Mouse (Mus musculus): ENCODE measurements around the gene Phactr2. TPM values are rescaled to one million over a fixed set of nuclear protein-coding genes. Genes with fewer than 3 reads are reported as not detected.

The Phactr2 gene
- total and polyA plus RNA-seq, 3 experiments: not detected

- Histone ChIP-seq H3K4me1 (ENCODE audit: control insufficient read depth in 1 of 2, insufficient read depth in 2 of 2, low read length in 2 of 2) (no peaks in the 10 kb centered on the region), H3K27ac (ENCODE audit: control insufficient read depth, low read depth, low read length) (no peak overlapping the region), H3K27me3 (ENCODE audit: control insufficient read depth in 1 of 2, insufficient read depth in 2 of 2, low read length in 2 of 2) (no peaks in the 10 kb centered on the region), H3K9me3 (replicated peaks; ENCODE audit: insufficient read depth, low read length) (no peaks in the 10 kb centered on the region), H3K4me3 (ENCODE audit: control insufficient read depth in 1 of 2, insufficient read depth in 1 of 2, low read depth in 2 of 2, low read length in 2 of 2) (no peak overlapping the region), H3K36me3 (ENCODE audit: control insufficient read depth in 1 of 2, insufficient read depth in 2 of 2, low read length in 2 of 2) (peaks cover 0 to 15% of the 10 kb centered on the region in 2 experiments; a peak in 2 of 4 replicates), H3K9ac (ENCODE audit: control insufficient read depth, low read depth, low read length, poor library complexity, severe bottlenecking) (no peak overlapping the region), H3K79me2 (ENCODE audit: control insufficient read depth, insufficient read depth, low read length, poor library complexity) (no peaks in the 10 kb centered on the region)
- no peak for DNase-seq (ENCODE audit: low read depth, low spot score)
- no peak for TF ChIP-seq TAL1 (IDR thresholded peaks at IDR 0.05; ENCODE audit: low read length)
- TF ChIP-seq SMC3 (IDR thresholded peaks at IDR 0.05; ENCODE audit: low read depth, low read length): no peak
- TF ChIP-seq HCFC1 (IDR thresholded peaks at IDR 0.05; ENCODE audit: low read depth, low read length): no peak
- TF ChIP-seq CHD2 (IDR thresholded peaks at IDR 0.05; ENCODE audit: low read length): no peak
- TF ChIP-seq ZMIZ1 (IDR thresholded peaks at IDR 0.05; ENCODE audit: low read depth, low read length): no peak
- TF ChIP-seq ZC3H11A (IDR thresholded peaks at IDR 0.05; ENCODE audit: low read depth, low read length): no peak
- TF ChIP-seq MXI1 (IDR thresholded peaks at IDR 0.05; ENCODE audit: low read depth, low read length): no peak
- TF ChIP-seq POLR2AphosphoS5 (IDR thresholded peaks at IDR 0.05; ENCODE audit: borderline replicate concordance, low read depth, low read length): no peak
Measured at GRCm38 (mm10) chr10:13175866-13176265, 298.3 kb downstream of the Phactr2 start.

- Histone ChIP-seq H3K4me1 (ENCODE audit: control insufficient read depth in 1 of 2, insufficient read depth in 2 of 2, low read length in 2 of 2) (peaks cover 2 to 3% of the 10 kb centered on the region in 2 experiments; a peak in 3 of 4 replicates), H3K4me3 (ENCODE audit: control insufficient read depth in 1 of 2, insufficient read depth in 1 of 2, low read depth in 2 of 2, low read length in 2 of 2) (no peak overlapping the region), H3K36me3 (ENCODE audit: control insufficient read depth in 1 of 2, insufficient read depth in 2 of 2, low read length in 2 of 2) (peaks cover 0 to 3% of the 10 kb centered on the region in 2 experiments; a peak in 1 of 4 replicates), H3K9ac (ENCODE audit: control insufficient read depth, low read depth, low read length, poor library complexity, severe bottlenecking) (no peak overlapping the region), H3K9me3 (replicated peaks; ENCODE audit: insufficient read depth, low read length) (no peaks in the 10 kb centered on the region), H3K27ac (ENCODE audit: control insufficient read depth, low read depth, low read length) (no peak overlapping the region), H3K79me2 (ENCODE audit: control insufficient read depth, insufficient read depth, low read length, poor library complexity) (no peaks in the 10 kb centered on the region), H3K27me3 (ENCODE audit: control insufficient read depth in 1 of 2, insufficient read depth in 2 of 2, low read length in 2 of 2) (no peaks in the 10 kb centered on the region)
- no peak for DNase-seq (ENCODE audit: low read depth, low spot score)
- no peak for TF ChIP-seq ZNF384 (IDR thresholded peaks at IDR 0.05; ENCODE audit: low read depth, low read length)
- TF ChIP-seq RCOR1 (IDR thresholded peaks at IDR 0.05; ENCODE audit: low read depth, low read length): no peak
- no peak for TF ChIP-seq GABPA (IDR thresholded peaks at IDR 0.05; ENCODE audit: low read depth, low read length)
- TF ChIP-seq UBTF (IDR thresholded peaks at IDR 0.05; ENCODE audit: borderline replicate concordance, insufficient read depth, low read depth, low read length): no peak
- no peak for TF ChIP-seq POLR2AphosphoS2 (IDR thresholded peaks at IDR 0.05; ENCODE audit: low read length)
- no peak for TF ChIP-seq POLR2A (IDR thresholded peaks at IDR 0.05; ENCODE audit: control insufficient read depth in 1 of 2, insufficient read depth in 1 of 2, low read depth in 1 of 2, low read length in 2 of 2, poor library complexity in 1 of 2)
- no peak for TF ChIP-seq MAZ (IDR thresholded peaks at IDR 0.05; ENCODE audit: low read depth, low read length)
- TF ChIP-seq NRF1 (IDR thresholded peaks at IDR 0.05; ENCODE audit: insufficient read depth, low read depth, low read length, poor library complexity, severe bottlenecking): no peak
- no peak for TF ChIP-seq KAT2A (conservative IDR thresholded peaks at IDR 0.05; ENCODE audit: low read depth, low read length)
- no peak for TF ChIP-seq NELFE (IDR thresholded peaks at IDR 0.05; ENCODE audit: low read depth, low read length)
- TF ChIP-seq CTCF (IDR thresholded peaks at IDR 0.05 in 2 of 3, conservative IDR thresholded peaks at IDR 0.05 in 1 of 3; ENCODE audit: control insufficient read depth in 1 of 3, insufficient read depth in 1 of 3, low read depth in 2 of 3, low read length in 3 of 3, poor library complexity in 1 of 3, severe bottlenecking in 1 of 3): no peak
- no peak for TF ChIP-seq RAD21 (IDR thresholded peaks at IDR 0.05; ENCODE audit: low read depth, low read length)
- no peak for TF ChIP-seq TBP (IDR thresholded peaks at IDR 0.05; ENCODE audit: low read depth, low read length)
- no peak for TF ChIP-seq ELF1 (IDR thresholded peaks at IDR 0.05; ENCODE audit: low read depth, low read length)
- no peak for TF ChIP-seq JUND (IDR thresholded peaks at IDR 0.05; ENCODE audit: low read depth, low read length)
- TF ChIP-seq E2F4 (IDR thresholded peaks at IDR 0.05; ENCODE audit: borderline replicate concordance, low read depth, low read length): no peak
- TF ChIP-seq GATA1 (IDR thresholded peaks at IDR 0.05; ENCODE audit: low read depth, low read length): no peak
- TF ChIP-seq MAX (IDR thresholded peaks at IDR 0.05; ENCODE audit: low read length): no peak
Measured at GRCm38 (mm10) chr10:13172798-13173221, 301.4 kb downstream of the Phactr2 start.
